Mouse (Mus musculus): Measurements from ENCODE around the gene Map3k19. TPM values are rescaled to one million over a fixed set of nuclear protein-coding genes. Genes with fewer than 3 reads are reported as not detected.

Map3k19 gene
- polyA plus RNA-seq, 1 experiment from 2014 or later: 0.66 TPM

DNA sequence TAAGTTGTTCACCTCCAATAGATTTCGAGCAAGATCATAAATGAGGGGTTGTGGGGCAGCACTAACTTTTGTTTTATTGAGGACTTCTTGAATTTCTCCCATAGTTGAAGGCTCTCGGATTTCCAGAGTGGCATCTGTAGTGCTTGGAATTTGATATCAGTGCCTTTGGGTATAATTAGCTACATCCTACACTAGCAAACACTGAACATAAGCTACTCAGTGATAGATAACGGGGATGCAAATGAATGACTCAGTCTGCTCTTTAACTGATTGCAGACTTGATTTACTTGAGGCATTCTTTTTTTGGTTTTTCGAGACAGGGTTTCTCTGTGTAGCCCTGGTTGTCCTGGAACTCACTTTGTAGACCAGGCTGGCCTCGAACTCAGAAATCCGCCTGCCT is 65.9 kb downstream of the Map3k19 start:
- peaks cover 4% of the 10 kb centered on the region; the same call in 1 of the 2 replicates for H3K4me1 ChIP-seq (ENCODE audit: insufficient read depth, low read depth, low read length)
- 80% methylated on average over 6 of the region's 6 CpGs for WGBS
- H3K27ac ChIP-seq (ENCODE audit: low read length): no peak overlapping the region
- peaks cover 3% of the 10 kb centered on the region; the same call in 1 of the 2 replicates for H3K36me3 ChIP-seq (ENCODE audit: insufficient read depth, low read length)
- H3K4me3 ChIP-seq (ENCODE audit: low read depth, low read length): no peak overlapping the region
- no peak overlapping the region for H3K4me2 ChIP-seq (replicated peaks; ENCODE audit: low read depth, low read length)
- ATAC-seq (no peak), DNase-seq (ENCODE audit: low spot score) (no peak)
- TF ChIP-seq CTCF (IDR thresholded peaks at IDR 0.05): no peak
- TF ChIP-seq EP300 (IDR thresholded peaks at IDR 0.05): no peak
- no peaks in the 10 kb centered on the region for H3K27me3 ChIP-seq (replicated peaks; ENCODE audit: insufficient read depth, low read length)
- no peak overlapping the region for H3K9ac ChIP-seq (replicated peaks; ENCODE audit: low read depth)
- no peaks in the 10 kb centered on the region for H3K9me3 ChIP-seq (ENCODE audit: low read length)

DNA sequence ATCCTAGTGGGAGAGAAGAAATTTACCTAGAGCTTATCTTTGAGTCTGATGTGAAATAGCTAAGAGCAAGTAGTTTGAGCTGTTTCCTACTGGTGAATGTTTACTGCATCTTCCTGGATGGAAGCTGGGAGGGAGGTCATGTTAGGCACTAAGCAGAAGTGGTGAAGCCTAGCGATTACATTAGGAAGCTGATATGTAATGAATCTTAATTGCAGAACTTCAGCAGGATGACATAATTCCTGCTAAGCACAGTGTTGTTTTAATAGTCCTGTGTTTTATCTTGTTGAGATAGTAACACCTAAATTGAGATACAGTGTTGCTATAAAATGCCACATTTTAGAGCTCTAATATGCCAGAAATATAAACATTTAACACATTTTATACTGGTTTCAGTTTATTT is 68.9 kb downstream of the Map3k19 start:
- ATAC-seq: no peak
- no peak overlapping the region for H3K9ac ChIP-seq (replicated peaks; ENCODE audit: low read depth)
- peaks cover 8% of the 10 kb centered on the region; the same call in 1 of the 2 replicates for H3K4me1 ChIP-seq (ENCODE audit: insufficient read depth, low read depth, low read length)
- no peak for DNase-seq (ENCODE audit: low spot score)
- H3K4me2 ChIP-seq (replicated peaks; ENCODE audit: low read depth, low read length): no peak overlapping the region
- no peaks in the 10 kb centered on the region for H3K36me3 ChIP-seq (ENCODE audit: insufficient read depth, low read length)
- H3K27me3 ChIP-seq (replicated peaks; ENCODE audit: insufficient read depth, low read length): no peaks in the 10 kb centered on the region
- WGBS: 22% methylated on average over 1 of the region's 1 CpGs
- no peaks in the 10 kb centered on the region for H3K9me3 ChIP-seq (ENCODE audit: low read length)
- no peak overlapping the region for H3K27ac ChIP-seq (ENCODE audit: low read length)
- no peak for TF ChIP-seq EP300 (IDR thresholded peaks at IDR 0.05)
- TF ChIP-seq CTCF (IDR thresholded peaks at IDR 0.05): no peak
- H3K4me3 ChIP-seq (ENCODE audit: low read depth, low read length): no peak overlapping the region

- Histone ChIP-seq H3K27ac (ENCODE audit: low read length) (no peak overlapping the region), H3K4me3 (ENCODE audit: low read depth, low read length) (no peak overlapping the region), H3K27me3 (replicated peaks; ENCODE audit: insufficient read depth, low read length) (no peaks in the 10 kb centered on the region), H3K9me3 (ENCODE audit: low read length) (no peaks in the 10 kb centered on the region), H3K4me1 (ENCODE audit: insufficient read depth, low read depth, low read length) (peaks cover 8% of the 10 kb centered on the region; the same call in 1 of the 2 replicates), H3K4me2 (replicated peaks; ENCODE audit: low read depth, low read length) (no peak overlapping the region), H3K9ac (replicated peaks; ENCODE audit: low read depth) (no peak overlapping the region), H3K36me3 (ENCODE audit: insufficient read depth, low read length) (no peaks in the 10 kb centered on the region)
- ATAC-seq (no peak), DNase-seq (ENCODE audit: low spot score) (no peak)
- TF ChIP-seq CTCF (IDR thresholded peaks at IDR 0.05): no peak
- no peak for TF ChIP-seq EP300 (IDR thresholded peaks at IDR 0.05)
Observed at GRCm38 (mm10) chr1:127783862-127784261, 71.0 kb downstream of the Map3k19 start.

DNA sequence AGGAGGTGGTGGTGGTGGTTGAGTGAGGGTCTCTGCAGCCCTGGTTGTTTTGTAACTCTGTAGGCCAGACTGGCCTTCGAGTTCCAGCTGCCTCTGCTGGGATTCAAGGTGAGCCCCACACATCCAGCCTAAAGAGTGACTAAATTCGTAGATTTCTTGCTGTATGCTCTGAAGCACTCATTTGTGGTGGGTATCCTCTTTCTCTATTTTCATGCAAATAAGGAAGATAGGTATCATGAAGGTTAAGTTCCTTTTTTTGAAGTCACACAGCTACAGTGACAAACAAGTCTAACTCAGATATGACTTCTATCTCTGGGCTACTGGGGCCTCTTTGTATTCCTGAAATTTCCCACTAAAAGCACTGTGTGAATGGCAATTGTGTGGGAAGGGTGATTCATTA is 74.0 kb downstream of the Map3k19 start:
- H3K4me3 ChIP-seq (ENCODE audit: low read depth, low read length): no peak overlapping the region
- no peak overlapping the region for H3K4me2 ChIP-seq (replicated peaks; ENCODE audit: low read depth, low read length)
- H3K36me3 ChIP-seq (ENCODE audit: insufficient read depth, low read length): no peaks in the 10 kb centered on the region
- H3K27ac ChIP-seq (ENCODE audit: low read length): no peak overlapping the region
- WGBS: 63% methylated on average over 2 of the region's 2 CpGs
- DNase-seq (ENCODE audit: low spot score) (no peak), ATAC-seq (no peak)
- no peaks in the 10 kb centered on the region for H3K9me3 ChIP-seq (ENCODE audit: low read length)
- peaks cover 8% of the 10 kb centered on the region; the same call in 1 of the 2 replicates for H3K4me1 ChIP-seq (ENCODE audit: insufficient read depth, low read depth, low read length)
- TF ChIP-seq EP300 (IDR thresholded peaks at IDR 0.05) (no peak), CTCF (IDR thresholded peaks at IDR 0.05) (no peak)
- no peak overlapping the region for H3K9ac ChIP-seq (replicated peaks; ENCODE audit: low read depth)
- H3K27me3 ChIP-seq (replicated peaks; ENCODE audit: insufficient read depth, low read length): no peaks in the 10 kb centered on the region

DNA sequence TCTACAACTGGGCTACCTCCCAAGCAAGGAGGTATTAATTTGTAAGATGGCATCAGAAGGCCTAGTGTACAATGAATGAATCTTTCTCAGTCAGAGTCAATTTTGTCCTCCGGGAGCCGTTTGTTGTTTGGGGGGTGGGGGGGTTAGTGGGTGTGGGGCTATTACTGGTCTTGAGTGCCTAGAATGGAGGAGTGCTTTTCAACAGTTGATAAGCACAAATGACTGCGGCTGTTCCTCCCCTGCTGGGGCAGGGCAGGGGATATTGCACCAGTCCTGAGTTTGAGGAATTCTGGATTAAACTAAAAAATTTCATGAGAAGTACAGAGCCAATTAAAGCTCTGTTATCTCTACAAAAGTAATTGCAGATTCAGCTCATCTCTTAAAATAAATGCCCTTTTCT is 74.7 kb downstream of the Map3k19 start:
- Histone ChIP-seq H3K4me2 (replicated peaks; ENCODE audit: low read depth, low read length) (no peak overlapping the region), H3K9me3 (ENCODE audit: low read length) (no peaks in the 10 kb centered on the region), H3K4me1 (ENCODE audit: insufficient read depth, low read depth, low read length) (peaks cover 4% of the 10 kb centered on the region; the same call in 1 of the 2 replicates), H3K4me3 (ENCODE audit: low read depth, low read length) (no peak overlapping the region), H3K36me3 (ENCODE audit: insufficient read depth, low read length) (no peaks in the 10 kb centered on the region), H3K27ac (ENCODE audit: low read length) (no peak overlapping the region), H3K9ac (replicated peaks; ENCODE audit: low read depth) (no peak overlapping the region), H3K27me3 (replicated peaks; ENCODE audit: insufficient read depth, low read length) (no peaks in the 10 kb centered on the region)
- TF ChIP-seq EP300 (IDR thresholded peaks at IDR 0.05): no peak
- no peak for TF ChIP-seq CTCF (IDR thresholded peaks at IDR 0.05)
- DNase-seq (ENCODE audit: low spot score): no peak
- ATAC-seq: no peak
- 26% methylated on average over 3 of the region's 3 CpGs for WGBS

DNA sequence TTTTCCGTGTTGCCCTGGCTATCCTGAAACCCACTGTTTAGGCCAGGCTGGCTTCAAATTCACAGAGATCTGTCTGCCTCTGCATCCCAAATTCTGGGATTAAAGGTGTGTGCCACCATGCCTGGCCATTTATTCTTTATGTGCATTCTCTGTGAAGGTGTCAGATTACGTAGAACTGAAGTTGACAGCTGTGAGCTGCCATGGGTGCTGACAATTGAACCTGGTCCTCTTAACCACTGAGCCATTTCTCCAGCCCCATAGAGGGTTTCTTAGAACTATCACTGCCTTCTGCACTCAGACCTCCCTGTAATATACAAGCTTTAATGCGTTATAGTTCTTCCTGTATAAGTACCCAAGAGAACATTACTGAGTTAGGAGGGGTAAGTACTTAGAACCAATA is 76.2 kb downstream of the Map3k19 start:
- peaks cover 4% of the 10 kb centered on the region; the same call in 1 of the 2 replicates for H3K4me1 ChIP-seq (ENCODE audit: insufficient read depth, low read depth, low read length)
- DNase-seq (ENCODE audit: low spot score): no peak
- H3K27ac ChIP-seq (ENCODE audit: low read length): no peak overlapping the region
- TF ChIP-seq EP300 (IDR thresholded peaks at IDR 0.05) (no peak), CTCF (IDR thresholded peaks at IDR 0.05) (no peak)
- H3K4me3 ChIP-seq (ENCODE audit: low read depth, low read length): no peak overlapping the region
- no peaks in the 10 kb centered on the region for H3K9me3 ChIP-seq (ENCODE audit: low read length)
- no peak overlapping the region for H3K4me2 ChIP-seq (replicated peaks; ENCODE audit: low read depth, low read length)
- H3K27me3 ChIP-seq (replicated peaks; ENCODE audit: insufficient read depth, low read length): no peaks in the 10 kb centered on the region
- H3K36me3 ChIP-seq (ENCODE audit: insufficient read depth, low read length): no peaks in the 10 kb centered on the region
- no peak for ATAC-seq
- WGBS: 82% methylated on average over 3 of the region's 3 CpGs
- H3K9ac ChIP-seq (replicated peaks; ENCODE audit: low read depth): no peak overlapping the region

DNA sequence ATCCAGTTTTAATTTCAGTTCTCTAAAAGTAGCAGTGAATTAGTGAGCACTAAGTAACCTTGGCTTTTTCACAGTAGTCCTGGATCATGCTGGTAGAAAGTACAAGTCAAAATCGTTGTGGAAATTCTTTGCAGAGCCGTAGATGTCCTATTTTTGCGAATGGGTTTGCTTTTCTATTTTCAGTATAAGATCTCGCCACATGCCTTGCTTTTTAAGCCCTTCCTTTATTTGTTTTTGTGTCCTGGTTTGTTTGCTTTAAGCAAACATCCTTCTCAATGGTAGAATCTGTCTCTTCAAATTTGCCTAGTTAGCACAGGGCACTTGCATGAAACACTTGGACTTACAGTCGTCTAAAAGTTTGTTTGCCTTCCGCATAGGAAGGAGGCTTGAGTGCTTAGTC is 78.6 kb downstream of the Map3k19 start:
- Histone ChIP-seq H3K4me3 (ENCODE audit: low read depth, low read length) (peak overlapping the region; percentile 82; the same call in 1 of the 2 replicates), H3K9ac (replicated peaks; ENCODE audit: low read depth) (no peak overlapping the region), H3K27me3 (replicated peaks; ENCODE audit: insufficient read depth, low read length) (no peaks in the 10 kb centered on the region), H3K4me1 (ENCODE audit: insufficient read depth, low read depth, low read length) (peaks cover 4% of the 10 kb centered on the region; the same call in 1 of the 2 replicates), H3K4me2 (replicated peaks; ENCODE audit: low read depth, low read length) (peak overlapping the region; percentile 59; the same call in 1 of the 2 replicates), H3K9me3 (ENCODE audit: low read length) (no peaks in the 10 kb centered on the region), H3K27ac (ENCODE audit: low read length) (0 out of 2 replicates have a peak overlapping the region, but pooled peaks have one; percentile 33), H3K36me3 (ENCODE audit: insufficient read depth, low read length) (no peaks in the 10 kb centered on the region)
- DNase-seq (ENCODE audit: low spot score): peak; percentile 75
- no peak for ATAC-seq
- 30% methylated on average over 6 of the region's 6 CpGs for WGBS
- TF ChIP-seq EP300 (IDR thresholded peaks at IDR 0.05) (no peak), CTCF (IDR thresholded peaks at IDR 0.05) (no peak)
